Mouse (Mus musculus): ENCODE data around the gene Polr3b.

DNA sequence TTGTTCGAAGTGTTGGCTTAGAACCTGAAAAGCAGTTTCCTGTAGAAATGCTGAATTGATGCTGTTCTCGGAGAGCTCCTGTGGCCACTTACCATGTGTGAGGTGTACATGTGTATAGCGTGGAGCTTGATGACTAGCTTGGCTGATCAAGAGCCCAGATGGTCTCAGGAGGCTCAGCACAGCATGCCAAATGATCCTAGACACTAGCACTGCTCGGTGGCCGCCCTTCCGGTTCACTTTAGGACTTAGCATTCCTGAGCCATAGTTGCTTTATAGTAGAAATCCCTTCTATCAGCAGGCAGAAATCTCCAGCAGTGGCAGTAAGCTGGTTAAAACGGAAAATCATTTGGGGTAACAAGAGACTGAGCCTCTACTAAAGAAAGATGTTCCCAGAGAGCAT is 18.8 kb downstream of the Polr3b start:
- TF ChIP-seq CTCF (IDR thresholded peaks at IDR 0.05; ENCODE audit: control insufficient read depth, insufficient read depth, low read length) (no peak), POLR2A (IDR thresholded peaks at IDR 0.05; ENCODE audit: borderline replicate concordance, control insufficient read depth, low read depth, low read length) (no peak)

All from bone marrow, adult 2 months (tissue).